Mouse (Mus musculus) embryonic facial prominence, embryonic 14.5 days (tissue): ENCODE measurements around the gene Sgms1. TPM values are rescaled to one million over a fixed set of nuclear protein-coding genes. Genes with fewer than 3 reads are reported as not detected.
A peak's percentile ranks its signal among the peaks of the same experiment; 100 is the strongest.

ENCODE experiments used
- ATAC-seq: fragments of 200-750 bp; cut with Nextera tagmentation; 2 replicates; pipeline ENCODE4 v1.8.0; 2017; ENCODE audit warnings: low read depth, moderate number of reproducible peaks, moderate TSS enrichment
- DNase-seq: peaks from one replicate; pipeline ENCODE4 v3.0.0-alpha.2; 2015; ENCODE audit warnings: low spot score
- H3K27ac ChIP-seq: fragments of 300-500 bp; sonication (generic); replicated peaks from 2 replicates; pipeline ENCODE4 v1.5.1; 2014; ENCODE audit warnings: low read depth, mild to moderate bottlenecking, low read length, moderate library complexity
- H3K27me3 ChIP-seq: fragments of 300-500 bp; sonication (generic); replicated peaks from 2 replicates; pipeline ENCODE4 v1.6.1; 2014; ENCODE audit warnings: low read length; ENCODE audit not compliant: control insufficient read depth, insufficient read depth
- H3K36me3 ChIP-seq: fragments of 300-500 bp; sonication (generic); 2 replicates; pipeline ENCODE4 v1.6.1; 2014; ENCODE audit warnings: low read length, mixed read lengths; ENCODE audit not compliant: control insufficient read depth, insufficient read depth
- H3K4me1 ChIP-seq: fragments of 300-500 bp; sonication (generic); 2 replicates; pipeline ENCODE4 v1.6.1; 2014; ENCODE audit warnings: antibody characterized with exemption, low read length; ENCODE audit not compliant: control insufficient read depth, insufficient read depth
- H3K4me2 ChIP-seq: fragments of 300-500 bp; sonication (generic); 2 replicates; pipeline ENCODE4 v1.6.1; 2014; ENCODE audit warnings: low read depth, mild to moderate bottlenecking, low read length, moderate library complexity, mixed read lengths
- H3K4me3 ChIP-seq: fragments of 300-500 bp; sonication (generic); 2 replicates; pipeline ENCODE4 v1.5.1; 2014; ENCODE audit warnings: low read depth, mild to moderate bottlenecking, low read length
- H3K9ac ChIP-seq: fragments of 300-500 bp; sonication (generic); 2 replicates; pipeline ENCODE4 v1.6.1; 2014; ENCODE audit warnings: low read depth, mild to moderate bottlenecking, low read length, moderate library complexity, mixed read lengths
- H3K9me3 ChIP-seq: fragments of 300-500 bp; sonication (generic); 2 replicates; pipeline ENCODE4 v1.6.1; 2016; ENCODE audit warnings: low read length; ENCODE audit not compliant: control insufficient read depth
- WGBS: fragments of 180-500 bp; shearing (Covaris S2); extraction: QIAGEN DNeasy Blood & Tissue Kit; methylation state at CpG from one replicate; pipeline ENCODE4 v1.1.7; 2014; 5-methylcytosine and 5-hydroxymethylcytosine counted together
- polyA plus RNA-seq: library from polyadenylated mRNA; unstranded; fragments of >200 nt; fragmentation: Nextera tagmentation; extraction: Ambion mirVana; gene quantifications from 2 replicates; pipeline ENCODE4 v1.2.1, GENCODE M21; 2014

Gene Sgms1
- polyA plus RNA-seq, 1 experiment from 2014 or later, result 29.7 TPM

DNA sequence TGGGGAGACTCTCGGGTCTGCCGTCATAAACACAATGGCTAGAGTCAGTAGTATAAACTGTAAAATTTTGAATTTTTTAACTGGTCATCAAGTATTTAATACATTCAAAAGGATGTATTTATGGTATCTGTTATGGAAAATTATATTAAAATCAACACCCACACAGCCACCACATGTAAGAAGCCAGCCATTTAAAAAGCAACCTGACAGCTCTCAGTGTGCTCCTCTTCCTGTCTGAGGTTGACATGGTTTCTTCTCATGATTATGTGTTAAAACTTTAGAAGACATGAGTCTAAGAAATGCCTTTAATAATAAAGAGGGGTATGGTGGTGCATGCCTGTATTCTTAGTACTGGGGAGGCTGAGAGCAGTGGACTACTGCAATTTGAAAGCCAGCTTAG, 172.8 kb downstream of the Sgms1 start:
- Histone ChIP-seq H3K27ac (no peak overlapping the region), H3K9me3 (no peaks in the 10 kb centered on the region), H3K4me2 (no peak overlapping the region), H3K4me3 (no peak overlapping the region), H3K27me3 (no peaks in the 10 kb centered on the region), H3K36me3 (no peaks in the 10 kb centered on the region), H3K4me1 (no peaks in the 10 kb centered on the region), H3K9ac (no peak overlapping the region)
- ATAC-seq, result no peak
- 95% methylated on average over 2 of the region's 2 CpGs for WGBS
- no peak for DNase-seq

DNA sequence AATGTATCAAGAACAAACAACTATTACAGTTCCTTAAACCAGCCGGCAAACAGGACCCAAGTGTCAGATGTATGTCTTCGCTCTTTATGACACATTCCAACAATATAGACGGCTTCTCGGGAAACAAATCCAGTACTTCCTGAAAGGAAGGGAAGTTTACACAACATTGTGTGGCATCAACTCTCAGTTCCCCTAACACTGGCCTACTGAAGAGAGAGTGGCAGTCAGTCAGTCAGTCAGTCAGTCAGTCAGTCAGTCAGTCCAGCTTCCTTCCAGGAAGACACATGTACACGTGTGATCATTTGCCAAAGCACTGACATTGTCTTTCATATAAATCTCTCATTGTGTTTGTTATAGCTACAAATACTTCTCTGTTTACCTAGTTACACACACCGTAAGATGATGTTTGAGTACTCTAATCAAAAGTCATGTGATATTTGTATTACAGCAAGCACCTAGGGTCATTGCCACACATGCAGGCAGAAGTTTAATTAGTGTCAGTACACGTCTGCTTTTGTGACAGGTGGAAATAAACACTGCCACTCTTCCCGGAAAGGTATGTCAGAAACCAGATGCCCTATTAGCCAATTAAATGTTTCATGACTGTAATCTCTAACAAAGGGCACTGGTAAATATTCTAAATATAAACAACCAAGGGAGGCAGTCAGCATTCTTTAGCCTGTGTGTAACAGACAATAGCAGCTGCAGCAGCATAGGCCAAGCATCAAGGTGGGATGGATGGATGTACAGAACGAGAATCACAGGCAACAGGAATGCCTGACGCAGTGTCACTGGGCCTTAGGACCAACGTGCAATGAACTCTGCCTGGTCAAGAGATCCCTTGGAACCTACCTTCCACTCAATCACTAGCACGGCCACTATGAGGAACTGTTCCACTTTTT, 174.4 kb downstream of the Sgms1 start:
- H3K9ac ChIP-seq, result no peak overlapping the region
- no peaks in the 10 kb centered on the region for H3K9me3 ChIP-seq
- no peaks in the 10 kb centered on the region for H3K27me3 ChIP-seq
- DNase-seq (no peak), ATAC-seq (no peak)
- 65% methylated on average over 12 of the region's 12 CpGs for WGBS
- no peak overlapping the region for H3K27ac ChIP-seq
- H3K36me3 ChIP-seq, result no peaks in the 10 kb centered on the region
- H3K4me1 ChIP-seq, result peaks cover 5% of the 10 kb centered on the region; the same call in 1 of the 2 replicates
- H3K4me3 ChIP-seq, result no peak overlapping the region
- H3K4me2 ChIP-seq, result no peak overlapping the region

DNA sequence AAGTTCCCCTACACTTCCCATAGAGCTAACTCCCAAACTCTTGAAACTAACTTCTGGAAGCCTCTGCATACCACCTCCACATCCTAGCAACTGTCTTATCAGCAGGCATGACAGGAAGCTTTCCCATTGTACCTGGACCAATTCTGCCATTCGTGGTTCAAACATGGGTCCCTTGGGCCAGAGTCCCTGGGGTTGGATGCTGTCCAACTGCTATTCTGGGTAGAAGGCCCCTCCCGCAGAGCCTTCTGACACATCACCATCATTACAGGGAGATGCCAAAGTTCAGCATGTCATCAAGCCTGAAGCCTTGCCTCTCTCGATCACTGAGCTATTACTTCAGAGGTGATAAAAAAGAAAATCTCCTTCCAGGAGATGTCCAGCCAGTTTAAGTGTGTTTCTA, 175.9 kb downstream of the Sgms1 start:
- Histone ChIP-seq H3K4me1 (peaks cover 9% of the 10 kb centered on the region; the same call in 1 of the 2 replicates), H3K27me3 (no peaks in the 10 kb centered on the region), H3K4me3 (no peak overlapping the region), H3K36me3 (no peaks in the 10 kb centered on the region), H3K9ac (no peak overlapping the region), H3K9me3 (no peaks in the 10 kb centered on the region), H3K27ac (no peak overlapping the region), H3K4me2 (no peak overlapping the region)
- WGBS, result 82% methylated on average over 3 of the region's 3 CpGs
- DNase-seq, result no peak
- ATAC-seq, result no peak

DNA sequence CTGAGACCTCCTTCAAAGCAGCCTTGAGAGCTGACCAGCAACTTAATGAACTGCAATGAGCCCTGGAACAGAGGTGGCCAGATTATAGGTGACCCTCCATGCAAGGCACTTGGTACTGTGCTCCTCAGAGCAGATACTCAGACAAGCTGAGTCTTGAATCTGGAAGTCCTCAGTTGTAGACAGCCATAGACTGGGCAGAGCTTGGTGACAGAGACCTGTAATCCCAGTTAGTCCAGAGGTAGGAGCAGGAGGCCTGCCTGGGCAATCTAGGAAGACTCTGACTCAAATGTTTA, 178.3 kb downstream of the Sgms1 start:
- peak overlapping the region; percentile 55 for H3K4me3 ChIP-seq
- no peaks in the 10 kb centered on the region for H3K36me3 ChIP-seq
- DNase-seq, result no peak
- H3K9ac ChIP-seq, result peak overlapping the region; percentile 68
- H3K4me1 ChIP-seq, result peaks cover 9% of the 10 kb centered on the region; the same call in 1 of the 2 replicates
- peak overlapping the region; percentile 87 for H3K27ac ChIP-seq
- no peaks in the 10 kb centered on the region for H3K9me3 ChIP-seq
- no peaks in the 10 kb centered on the region for H3K27me3 ChIP-seq
- H3K4me2 ChIP-seq, result peak overlapping the region; percentile 89
- peak; percentile 34 for ATAC-seq

DNA sequence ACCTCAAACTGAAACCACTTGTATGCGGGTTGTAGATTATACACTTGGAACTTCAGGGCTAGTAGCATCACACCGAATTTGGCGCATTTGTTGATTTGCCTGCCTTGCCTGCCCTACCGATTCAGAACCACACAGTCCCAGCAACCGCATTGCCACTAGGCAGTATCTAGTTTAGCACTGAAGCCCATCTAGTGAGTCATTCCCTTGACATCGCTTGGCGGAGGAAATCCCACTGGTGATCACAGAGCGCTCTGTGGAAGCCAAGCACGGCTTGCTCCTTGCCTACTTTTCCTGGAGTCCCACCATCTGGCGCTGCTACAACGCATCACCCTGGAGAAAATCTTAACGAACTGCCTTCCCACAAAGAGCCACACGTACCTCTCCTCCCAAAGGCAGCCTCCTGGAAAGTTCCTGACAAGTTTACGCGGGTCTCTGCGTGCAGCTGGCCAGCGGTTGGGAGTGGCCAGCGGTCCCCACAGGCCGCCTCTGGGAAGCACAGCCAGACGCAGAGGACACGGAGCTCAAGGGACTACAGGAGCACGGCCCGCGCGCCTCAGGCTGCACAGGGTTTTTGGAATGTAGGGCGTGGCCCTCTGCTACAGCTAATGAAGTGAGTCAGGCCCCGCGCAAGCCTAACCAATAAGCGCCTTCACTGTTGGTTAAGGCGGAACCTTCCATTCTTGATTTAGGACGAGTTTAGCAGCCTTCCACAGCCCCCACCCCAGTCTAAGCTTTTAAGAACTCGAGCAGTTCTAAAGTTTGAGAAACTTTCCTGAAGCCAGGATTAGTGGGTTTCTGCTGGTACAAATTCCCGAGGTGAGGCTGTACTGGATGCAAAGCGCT, 178.8 kb downstream of the Sgms1 start:
- no peaks in the 10 kb centered on the region for H3K27me3 ChIP-seq
- peak; percentile 97 for DNase-seq
- no peaks in the 10 kb centered on the region for H3K9me3 ChIP-seq
- ATAC-seq, result peak; percentile 98
- peak overlapping the region; percentile 55 for H3K4me3 ChIP-seq
- peak overlapping the region; percentile 87 for H3K27ac ChIP-seq
- peak overlapping the region; percentile 89 for H3K4me2 ChIP-seq
- WGBS, result 2% methylated on average over 33 of the region's 34 CpGs
- peak overlapping the region; percentile 68 for H3K9ac ChIP-seq
- peaks cover 9% of the 10 kb centered on the region; the same call in 1 of the 2 replicates for H3K4me1 ChIP-seq
- H3K36me3 ChIP-seq, result no peaks in the 10 kb centered on the region

DNA sequence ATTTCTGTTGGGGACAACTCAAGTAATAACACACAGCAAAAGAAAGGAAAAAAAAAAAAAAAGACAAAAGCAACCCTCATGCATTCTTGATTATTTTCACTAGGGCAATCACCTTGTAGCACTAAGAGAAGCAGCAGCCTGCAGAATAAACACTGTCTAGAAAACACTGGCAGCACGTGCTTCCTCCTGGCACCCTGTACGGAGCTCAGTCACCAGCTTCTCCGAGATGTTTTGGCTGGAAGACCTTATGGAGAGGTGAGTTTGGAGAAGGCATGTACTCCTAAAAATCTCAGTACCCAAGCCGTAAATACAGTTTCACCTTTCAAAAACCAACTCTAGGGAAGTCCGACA, 179.4 kb downstream of the Sgms1 start:
- WGBS, result 6% methylated on average over 5 of the region's 5 CpGs
- H3K27ac ChIP-seq, result peak overlapping the region; percentile 87
- peak overlapping the region; percentile 55 for H3K4me3 ChIP-seq
- no peaks in the 10 kb centered on the region for H3K9me3 ChIP-seq
- no peaks in the 10 kb centered on the region for H3K36me3 ChIP-seq
- peaks cover 9% of the 10 kb centered on the region; the same call in 1 of the 2 replicates for H3K4me1 ChIP-seq
- H3K4me2 ChIP-seq, result peak overlapping the region; percentile 89
- 0 out of 2 replicates have a peak, but pooled peaks have one; percentile 19 for ATAC-seq
- DNase-seq, result peak; percentile 42
- peak overlapping the region; percentile 68 for H3K9ac ChIP-seq
- no peaks in the 10 kb centered on the region for H3K27me3 ChIP-seq

DNA sequence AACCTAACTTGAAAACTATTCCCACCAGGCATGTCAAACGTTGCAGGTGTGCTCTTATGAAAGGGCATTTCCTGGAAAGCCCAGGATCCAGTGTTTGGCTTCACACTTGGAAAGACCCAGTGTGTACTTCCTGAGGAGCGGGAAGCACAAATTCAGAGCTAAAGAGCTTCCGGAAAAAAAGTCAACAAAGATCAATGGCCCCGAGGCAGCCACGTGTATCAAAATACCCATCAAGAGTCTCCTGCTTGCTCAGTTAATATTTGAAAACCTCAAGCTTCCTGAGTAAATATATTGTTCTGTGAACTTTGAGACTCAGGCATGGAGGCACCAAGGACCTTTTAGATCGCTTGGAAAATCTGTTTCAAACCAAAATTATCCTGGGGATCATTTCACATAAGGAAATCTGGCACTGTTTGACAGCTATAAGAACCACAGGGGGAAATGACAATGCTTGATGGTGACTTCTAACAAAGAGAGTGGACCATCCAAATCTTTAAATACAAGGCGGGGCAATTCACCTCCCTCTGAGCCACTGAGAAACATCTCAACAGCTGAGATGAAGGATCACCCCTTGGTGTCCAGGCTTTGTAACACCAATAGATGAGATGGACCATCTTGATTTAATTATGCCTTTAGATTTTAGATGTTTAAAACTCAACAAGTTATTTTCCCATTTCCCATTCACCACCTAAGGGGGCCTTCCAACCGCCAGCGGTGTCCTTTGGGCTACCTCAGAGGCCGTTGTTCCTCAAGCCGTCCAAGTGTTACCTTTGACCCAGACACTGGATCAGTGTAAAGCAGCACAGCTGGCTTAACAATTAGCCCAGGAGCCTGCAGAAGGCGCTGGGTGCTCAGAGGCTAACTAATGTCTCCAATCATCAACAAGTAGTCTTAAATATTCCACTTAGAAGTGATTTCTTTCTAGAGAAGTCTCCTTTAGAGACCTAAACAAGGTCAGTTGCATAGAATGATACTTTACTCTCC, 187.1 kb downstream of the Sgms1 start:
- no peaks in the 10 kb centered on the region for H3K4me1 ChIP-seq
- H3K27ac ChIP-seq, result no peak overlapping the region
- H3K4me2 ChIP-seq, result no peak overlapping the region
- 74% methylated on average over 12 of the region's 12 CpGs for WGBS
- no peaks in the 10 kb centered on the region for H3K36me3 ChIP-seq
- no peak for ATAC-seq
- H3K4me3 ChIP-seq, result no peak overlapping the region
- H3K9me3 ChIP-seq, result no peaks in the 10 kb centered on the region
- no peak for DNase-seq
- H3K27me3 ChIP-seq, result no peaks in the 10 kb centered on the region
- no peak overlapping the region for H3K9ac ChIP-seq
